Mouse (Mus musculus) kidney, postnatal 0 days (tissue): ENCODE data around the gene Tmem238l. TPM values are rescaled to one million over a fixed set of nuclear protein-coding genes. Genes with fewer than 3 reads are reported as not detected.
A peak's percentile ranks its signal among the peaks of the same experiment; 100 is the strongest.

Experiments
- ATAC-seq: fragments of 200-750 bp; cut with Nextera tagmentation; replicated peaks from 2 replicates; pipeline ENCODE4 v1.8.0; 2017; ENCODE audit warnings: low read depth, moderate number of reproducible peaks, moderate TSS enrichment, moderate library complexity; ENCODE audit not compliant: low FRiP score
- DNase-seq: peaks from one replicate; pipeline ENCODE4 v3.0.0-alpha.2; 2016; ENCODE audit warnings: low spot score
- H3K27ac ChIP-seq: fragments of 300-500 bp; sonication (generic); 2 replicates; pipeline ENCODE4 v1.5.1; 2014; ENCODE audit warnings: mild to moderate bottlenecking
- H3K27me3 ChIP-seq: fragments of 300-500 bp; sonication (generic); 2 replicates; pipeline ENCODE4 v1.6.1; 2014; ENCODE audit warnings: low read length, mixed read lengths; ENCODE audit not compliant: insufficient read depth
- H3K36me3 ChIP-seq: fragments of 300-500 bp; sonication (generic); 2 replicates; pipeline ENCODE4 v1.6.1; 2014; ENCODE audit warnings: low read length, mixed read lengths; ENCODE audit not compliant: insufficient read depth
- H3K4me1 ChIP-seq: fragments of 300-500 bp; sonication (generic); replicated peaks from 2 replicates; pipeline ENCODE4 v1.6.1; 2014; ENCODE audit warnings: antibody characterized with exemption, low read length, mixed read lengths; ENCODE audit not compliant: insufficient read depth
- H3K4me2 ChIP-seq: fragments of 300-500 bp; sonication (generic); 2 replicates; pipeline ENCODE4 v1.6.1; 2014; ENCODE audit warnings: mild to moderate bottlenecking, low read length, moderate library complexity, mixed read lengths
- H3K4me3 ChIP-seq: fragments of 300-500 bp; sonication (generic); replicated peaks from 2 replicates; pipeline ENCODE4 v1.5.1; 2014; ENCODE audit warnings: low read depth, low read length
- H3K9ac ChIP-seq: fragments of 300-500 bp; sonication (generic); 2 replicates; pipeline ENCODE4 v1.6.1; 2014; ENCODE audit warnings: low read depth, low read length
- H3K9me3 ChIP-seq: fragments of 300-500 bp; sonication (generic); replicated peaks from 2 replicates; pipeline ENCODE4 v1.6.1; 2016; ENCODE audit warnings: low read length, inconsistent platforms, mixed read lengths
- CTCF ChIP-seq: IDR thresholded peaks from 2 replicates; pipeline ENCODE4 v1.5.1; 2016; ENCODE audit warnings: antibody characterized with exemption, low read depth, mild to moderate bottlenecking, moderate library complexity
- WGBS: fragments of 180-500 bp; shearing (Covaris S2); extraction: QIAGEN DNeasy Blood & Tissue Kit; methylation state at CpG from one replicate; pipeline ENCODE4 v1.1.7; 2014; 5-methylcytosine and 5-hydroxymethylcytosine counted together
- polyA plus RNA-seq: library from polyadenylated mRNA; unstranded; fragments of >200 nt; fragmentation: Nextera tagmentation; extraction: Ambion mirVana; gene quantifications from 2 replicates; pipeline ENCODE4 v1.2.1, GENCODE M21; 2015

Tmem238l gene
- polyA plus RNA-seq, 1 experiment from 2014 or later = 1.1 TPM

GRCm38 (mm10) chr11:67010430-67010829, 54.0 kb downstream of the Tmem238l start:
- H3K36me3 ChIP-seq = no peaks in the 10 kb centered on the region
- H3K27me3 ChIP-seq = no peaks in the 10 kb centered on the region
- TF ChIP-seq CTCF = peak; percentile 45; the same call in 1 of the 2 replicates
- H3K4me2 ChIP-seq = no peak overlapping the region
- DNase-seq = peak; percentile 68
- ATAC-seq = no peak
- 1% methylated on average over 8 of the region's 8 CpGs for WGBS
- H3K27ac ChIP-seq = no peak overlapping the region
- H3K4me1 ChIP-seq = no peaks in the 10 kb centered on the region
- H3K9me3 ChIP-seq = no peaks in the 10 kb centered on the region
- H3K4me3 ChIP-seq = no peak overlapping the region
- H3K9ac ChIP-seq = no peak overlapping the region

GRCm38 (mm10) chr11:67011635-67012034, 55.2 kb downstream of the Tmem238l start:
- Histone ChIP-seq H3K4me3 (no peak overlapping the region), H3K9ac (no peak overlapping the region), H3K27ac (no peak overlapping the region), H3K9me3 (no peaks in the 10 kb centered on the region), H3K27me3 (no peaks in the 10 kb centered on the region), H3K4me1 (no peaks in the 10 kb centered on the region), H3K4me2 (no peak overlapping the region), H3K36me3 (no peaks in the 10 kb centered on the region)
- no peak for TF ChIP-seq CTCF
- 48% methylated on average over 4 of the region's 4 CpGs for WGBS
- DNase-seq (no peak), ATAC-seq (no peak)

Other genes with a start within 250 kb of the Tmem238l start
- gene Pirt, start 44.7 kb upstream of the Tmem238l start, polyA plus RNA-seq = 0.09 and 0.12 TPM in 2 replicates
- 1.5 and 1.8 TPM in 2 replicates for gene Tmem220, start 68.5 kb downstream of the Tmem238l start, polyA plus RNA-seq
- 29.0 and 29.5 TPM in 2 replicates for gene Adprm, start 96.0 kb downstream of the Tmem238l start, polyA plus RNA-seq
- gene Sco1, start 96.0 kb downstream of the Tmem238l start, polyA plus RNA-seq = 16.0 and 16.7 TPM in 2 replicates
- gene Myh3, start 121.7 kb downstream of the Tmem238l start, polyA plus RNA-seq = 0.01 and 0.05 TPM in 2 replicates
- gene Myh2, start 214.4 kb downstream of the Tmem238l start, polyA plus RNA-seq = not detected in 2 replicates
- not detected in 2 replicates for gene Myh1, start 243.4 kb downstream of the Tmem238l start, polyA plus RNA-seq